Mouse (Mus musculus) forebrain, embryonic 14.5 days (tissue): ENCODE results near the gene Eif4g3. TPM values are rescaled to one million over a fixed set of nuclear protein-coding genes. Genes with fewer than 3 reads are reported as not detected.

ENCODE experiments used
- ATAC-seq: fragments of 200-750 bp; cut with Nextera tagmentation; 2 replicates; pipeline ENCODE4 v1.8.0; 2017; ENCODE audit warnings: mild to moderate bottlenecking, moderate library complexity
- DNase-seq: peaks from one replicate; pipeline ENCODE4 v3.0.0-alpha.2; 2015; ENCODE audit warnings: low spot score
- H3K27ac ChIP-seq: fragments of 300-500 bp; sonication (generic); 2 replicates; pipeline ENCODE4 v1.5.1; 2014; ENCODE audit warnings: low read depth, mild to moderate bottlenecking, control low read depth, low read length, moderate library complexity
- H3K27me3 ChIP-seq: fragments of 300-500 bp; sonication (generic); replicated peaks from 2 replicates; pipeline ENCODE4 v1.6.1; 2014; ENCODE audit warnings: low read length, control low read depth, mixed read lengths; ENCODE audit not compliant: control insufficient read depth, insufficient read depth
- H3K36me3 ChIP-seq: fragments of 300-500 bp; sonication (generic); 2 replicates; pipeline ENCODE4 v1.6.1; 2014; ENCODE audit warnings: low read length, control low read depth; ENCODE audit not compliant: control insufficient read depth, insufficient read depth
- H3K4me1 ChIP-seq: fragments of 300-500 bp; sonication (generic); 2 replicates; pipeline ENCODE4 v1.6.1; 2014; ENCODE audit warnings: antibody characterized with exemption, low read length, control low read depth; ENCODE audit not compliant: control insufficient read depth, insufficient read depth
- H3K4me2 ChIP-seq: fragments of 300-500 bp; sonication (generic); 2 replicates; pipeline ENCODE4 v1.6.1; 2014; ENCODE audit warnings: mild to moderate bottlenecking, control low read depth, low read length
- H3K4me3 ChIP-seq: fragments of 300-500 bp; sonication (generic); 2 replicates; pipeline ENCODE4 v1.5.1; 2014; ENCODE audit warnings: low read depth, low read length, control low read depth
- H3K9ac ChIP-seq: fragments of 300-500 bp; sonication (generic); 2 replicates; pipeline ENCODE4 v1.6.1; 2014; ENCODE audit warnings: mild to moderate bottlenecking, low read length, control low read depth, moderate library complexity
- H3K9me3 ChIP-seq: fragments of 300-500 bp; sonication (generic); replicated peaks from 2 replicates; pipeline ENCODE4 v1.6.1; 2016; ENCODE audit warnings: low read length, control low read depth, mixed read lengths; ENCODE audit not compliant: control insufficient read depth
- WGBS: fragments of 180-500 bp; shearing (Covaris S2); extraction: QIAGEN DNeasy Blood & Tissue Kit; methylation state at CpG from one replicate; pipeline ENCODE4 v1.1.7; 2014; 5-methylcytosine and 5-hydroxymethylcytosine counted together
- polyA plus RNA-seq: library from polyadenylated mRNA; unstranded; fragments of >200 nt; fragmentation: Nextera tagmentation; extraction: Ambion mirVana; gene quantifications from 2 replicates; pipeline ENCODE4 v1.2.1, GENCODE M21; 2014

The Eif4g3 gene
- polyA plus RNA-seq, 1 experiment from 2014 or later = 31.6 TPM

- H3K4me1 ChIP-seq = no peaks in the 10 kb centered on the region
- peaks cover 95% of the 10 kb centered on the region for H3K36me3 ChIP-seq
- no peak overlapping the region for H3K4me2 ChIP-seq
- ATAC-seq (no peak), DNase-seq (peak; percentile 16)
- no peak overlapping the region for H3K27ac ChIP-seq
- H3K9ac ChIP-seq = no peak overlapping the region
- no peak overlapping the region for H3K4me3 ChIP-seq
- 83% methylated on average over 5 of the region's 5 CpGs for WGBS
- no peaks in the 10 kb centered on the region for H3K27me3 ChIP-seq
- H3K9me3 ChIP-seq = no peaks in the 10 kb centered on the region
Observed at GRCm38 (mm10) chr4:138192561-138192960, 199.7 kb downstream of the Eif4g3 start.

- Histone ChIP-seq H3K27ac (no peak overlapping the region), H3K4me3 (no peak overlapping the region), H3K4me1 (no peaks in the 10 kb centered on the region), H3K9ac (no peak overlapping the region), H3K27me3 (no peaks in the 10 kb centered on the region), H3K4me2 (no peak overlapping the region), H3K36me3 (peaks cover 90% of the 10 kb centered on the region), H3K9me3 (no peaks in the 10 kb centered on the region)
- ATAC-seq = no peak
- DNase-seq = no peak
- whole genome bisulfite sequencing = 93% methylated on average over 3 of the region's 3 CpGs
Observed at GRCm38 (mm10) chr4:138200769-138201168, 207.9 kb downstream of the Eif4g3 start.

- ATAC-seq (no peak), DNase-seq (no peak)
- 90% methylated on average over 9 of the region's 9 CpGs for WGBS
- Histone ChIP-seq H3K36me3 (peaks cover 88% of the 10 kb centered on the region), H3K9ac (no peak overlapping the region), H3K27me3 (no peaks in the 10 kb centered on the region), H3K4me3 (no peak overlapping the region), H3K4me2 (no peak overlapping the region), H3K4me1 (no peaks in the 10 kb centered on the region), H3K9me3 (no peaks in the 10 kb centered on the region), H3K27ac (no peak overlapping the region)
Observed at GRCm38 (mm10) chr4:138201696-138202095, 208.9 kb downstream of the Eif4g3 start.

- Histone ChIP-seq H3K4me3 (no peak overlapping the region), H3K36me3 (peaks cover 44% of the 10 kb centered on the region), H3K9me3 (no peaks in the 10 kb centered on the region), H3K4me1 (no peaks in the 10 kb centered on the region), H3K4me2 (no peak overlapping the region), H3K9ac (no peak overlapping the region), H3K27me3 (no peaks in the 10 kb centered on the region), H3K27ac (no peak overlapping the region)
- DNase-seq = no peak
- no peak for ATAC-seq
- WGBS = 91% methylated on average over 5 of the region's 5 CpGs
Observed at GRCm38 (mm10) chr4:138210116-138210515, 217.3 kb downstream of the Eif4g3 start.

GRCm38 (mm10) chr4:138213861-138214260 lies 221.0 kb downstream of the Eif4g3 start:
- no peak overlapping the region for H3K9ac ChIP-seq
- ATAC-seq (no peak), DNase-seq (no peak)
- WGBS = 87% methylated on average over 3 of the region's 3 CpGs
- no peak overlapping the region for H3K4me2 ChIP-seq
- no peaks in the 10 kb centered on the region for H3K9me3 ChIP-seq
- peaks cover 19% of the 10 kb centered on the region for H3K36me3 ChIP-seq
- H3K4me1 ChIP-seq = peaks cover 15% of the 10 kb centered on the region
- H3K4me3 ChIP-seq = no peak overlapping the region
- no peak overlapping the region for H3K27ac ChIP-seq
- H3K27me3 ChIP-seq = no peaks in the 10 kb centered on the region

GRCm38 (mm10) chr4:138215671-138216199 lies 222.9 kb downstream of the Eif4g3 start:
- ATAC-seq = no peak
- peak overlapping the region; percentile 100 for H3K27ac ChIP-seq
- H3K4me1 ChIP-seq = peaks cover 15% of the 10 kb centered on the region
- WGBS = 45% methylated on average over 13 of the region's 13 CpGs
- H3K9me3 ChIP-seq = no peaks in the 10 kb centered on the region
- H3K36me3 ChIP-seq = 0 out of 2 replicates have a peak, but pooled peaks cover 10% of the 10 kb centered on the region
- peak overlapping the region; percentile 99 for H3K9ac ChIP-seq
- H3K4me2 ChIP-seq = peak overlapping the region; percentile 59
- peak; percentile 8 for DNase-seq
- no peaks in the 10 kb centered on the region for H3K27me3 ChIP-seq
- H3K4me3 ChIP-seq = peak overlapping the region; percentile 98

GRCm38 (mm10) chr4:138216200-138216890 lies 223.5 kb downstream of the Eif4g3 start, which contains the start of gene Hp1bp3:
TSS of gene Hp1bp3 (plus strand) at chr4:138216296.
- Histone ChIP-seq H3K4me1 (peaks cover 15% of the 10 kb centered on the region), H3K9me3 (no peaks in the 10 kb centered on the region), H3K27me3 (no peaks in the 10 kb centered on the region), H3K36me3 (0 out of 2 replicates have a peak, but pooled peaks cover 10% of the 10 kb centered on the region), H3K4me3 (peak within 1 kb of the TSS; percentile 98), H3K9ac (peak within 1 kb of the TSS; percentile 99), H3K27ac (peak within 1 kb of the TSS; percentile 100), H3K4me2 (peak within 1 kb of the TSS; percentile 88)
- DNase-seq = peak; percentile 85
- WGBS = under 1% methylated on average over 49 of the region's 84 CpGs
- peak; percentile 77 for ATAC-seq

- ATAC-seq (peak; percentile 96), DNase-seq (peak; percentile 98)
- Histone ChIP-seq H3K4me1 (peaks cover 15% of the 10 kb centered on the region), H3K4me3 (peak overlapping the region; percentile 98), H3K9ac (peak overlapping the region; percentile 99), H3K9me3 (no peaks in the 10 kb centered on the region), H3K4me2 (peak overlapping the region; percentile 88), H3K36me3 (peaks cover 14% of the 10 kb centered on the region; the same call in 1 of the 2 replicates), H3K27ac (peak overlapping the region; percentile 100), H3K27me3 (no peaks in the 10 kb centered on the region)
- under 1% methylated on average over 37 of the region's 68 CpGs for WGBS
Observed at GRCm38 (mm10) chr4:138216891-138217392, 224.1 kb downstream of the Eif4g3 start.

- Histone ChIP-seq H3K4me3 (peak overlapping the region; percentile 98), H3K27me3 (no peaks in the 10 kb centered on the region), H3K36me3 (peaks cover 19% of the 10 kb centered on the region), H3K4me2 (peak overlapping the region; percentile 88), H3K27ac (peak overlapping the region; percentile 100), H3K4me1 (peaks cover 15% of the 10 kb centered on the region), H3K9me3 (no peaks in the 10 kb centered on the region), H3K9ac (peak overlapping the region; percentile 99)
- peak; percentile 23 for DNase-seq
- WGBS = under 1% methylated on average over 36 of the region's 36 CpGs
- ATAC-seq = peak; percentile 13
Observed at GRCm38 (mm10) chr4:138217441-138217840, 224.6 kb downstream of the Eif4g3 start.
